Mouse (Mus musculus): ENCODE data around the gene Usp47.

Gene Usp47

DNA sequence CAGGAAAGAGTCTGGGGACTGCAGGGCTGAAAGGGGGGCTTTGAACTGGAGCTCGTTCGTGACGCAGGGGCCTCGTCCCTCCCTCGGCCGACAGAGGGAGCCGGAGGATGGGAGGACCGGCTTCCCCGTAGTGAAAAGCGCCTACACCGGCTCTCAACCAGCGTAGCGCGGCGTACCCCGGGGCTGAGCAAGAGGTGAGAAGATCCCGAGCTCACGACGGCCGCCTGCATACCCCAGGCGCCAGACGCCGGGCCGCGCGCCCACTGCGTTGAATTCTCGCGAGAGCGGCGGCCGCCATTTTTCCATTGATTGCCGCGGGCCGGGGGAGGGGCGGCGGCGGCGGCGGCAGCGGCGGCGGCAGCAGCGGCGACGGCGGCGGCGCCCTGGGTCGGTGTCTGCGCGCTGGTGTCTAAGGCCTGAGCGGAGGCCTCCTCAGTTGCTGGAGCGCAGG is at the start of gene Usp47:
Gene Usp47, plus strand, starts transcription at position 355 of the 451 bp plus-strand sequence.
- in situ Hi-C loops (cut with MboI, MseI), result loop anchor here in 1 of 2 experiments (10.0 kb wide), 1 partner anchor 1122 kb away; no protein-coding TSS in a partner anchor

DNA sequence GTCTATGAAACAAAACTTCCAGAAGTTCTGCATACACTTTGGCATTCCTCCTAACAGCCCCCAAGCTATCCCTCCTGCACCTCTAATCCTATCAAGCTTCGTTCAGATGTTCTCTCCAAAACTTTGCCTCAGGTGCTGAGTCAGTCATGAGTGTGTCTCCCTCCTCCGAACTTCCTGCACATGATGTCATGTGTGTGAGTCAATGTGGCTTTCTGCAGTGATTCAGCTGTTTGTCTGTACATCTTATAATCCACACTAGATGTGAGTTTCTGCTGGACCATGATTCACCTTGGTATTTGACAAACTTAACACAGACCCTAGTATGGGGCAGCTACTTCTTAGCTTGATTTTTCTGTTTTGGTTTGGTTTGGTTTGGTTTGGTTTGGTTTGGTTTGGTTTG is 46.9 kb upstream of the Usp47 start:
- in situ Hi-C loops (cut with MboI, MseI), result no loop called here

DNA sequence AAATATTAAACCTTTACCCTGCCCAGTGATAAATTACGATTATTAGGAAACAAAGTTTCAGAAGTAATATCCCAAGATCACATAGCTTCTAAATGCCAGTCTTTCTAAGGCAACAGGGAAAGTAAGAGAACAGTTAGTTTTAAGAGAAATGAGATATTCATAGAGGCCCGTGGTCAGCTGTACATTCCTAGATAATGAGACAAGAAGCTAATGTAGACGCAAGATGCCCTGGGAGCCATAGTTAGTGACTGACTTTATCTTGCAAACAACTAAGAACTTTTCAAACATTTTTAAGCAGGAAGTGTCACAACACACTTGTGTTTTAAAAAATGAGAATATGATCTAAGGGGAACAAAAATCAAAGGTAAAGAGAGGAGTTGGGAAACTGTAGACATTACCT is 45.4 kb upstream of the Usp47 start:
- in situ Hi-C loops (cut with MboI, MseI), result no loop called here

DNA sequence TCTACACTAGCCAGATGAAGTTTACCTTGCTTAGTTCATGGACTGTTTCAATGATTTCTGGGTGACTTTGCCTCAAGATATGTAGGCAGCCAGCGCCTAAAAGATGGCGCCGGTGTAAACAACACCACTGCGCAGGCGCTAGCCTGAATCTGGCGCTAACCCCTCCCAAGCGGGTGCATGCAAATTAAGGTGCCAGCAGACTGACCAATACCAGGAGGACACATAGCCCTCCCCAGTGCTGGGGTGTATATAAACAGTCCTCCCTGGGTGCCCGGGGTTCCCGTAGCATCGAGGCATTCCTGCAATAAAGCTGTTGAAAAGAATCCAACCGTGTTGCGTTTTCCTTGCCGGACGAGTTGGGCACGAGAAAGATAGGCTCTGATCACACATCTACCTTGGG is 41.0 kb upstream of the Usp47 start:
- in situ Hi-C loops (cut with MboI, MseI), result no loop called here

DNA sequence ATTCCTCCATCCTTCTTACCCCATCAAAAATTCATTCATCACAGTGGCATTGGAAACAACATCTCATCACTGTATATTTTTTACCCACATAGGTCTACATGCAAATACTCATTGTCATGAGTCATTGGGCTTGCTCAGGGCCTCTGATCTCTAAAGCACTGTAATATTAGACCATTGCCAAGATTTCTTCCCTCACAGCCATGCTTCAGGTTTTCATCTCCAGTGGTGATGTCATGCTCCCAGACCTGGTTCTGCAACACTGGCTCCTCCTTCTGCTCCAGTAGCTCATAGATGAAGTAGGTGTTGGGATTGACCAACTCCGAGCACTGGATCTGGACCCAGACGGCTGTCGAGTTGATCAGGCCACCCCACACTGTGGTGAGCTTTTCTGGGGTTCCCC is 38.8 kb upstream of the Usp47 start:
- in situ Hi-C loops (cut with MboI, MseI), result no loop called here

DNA sequence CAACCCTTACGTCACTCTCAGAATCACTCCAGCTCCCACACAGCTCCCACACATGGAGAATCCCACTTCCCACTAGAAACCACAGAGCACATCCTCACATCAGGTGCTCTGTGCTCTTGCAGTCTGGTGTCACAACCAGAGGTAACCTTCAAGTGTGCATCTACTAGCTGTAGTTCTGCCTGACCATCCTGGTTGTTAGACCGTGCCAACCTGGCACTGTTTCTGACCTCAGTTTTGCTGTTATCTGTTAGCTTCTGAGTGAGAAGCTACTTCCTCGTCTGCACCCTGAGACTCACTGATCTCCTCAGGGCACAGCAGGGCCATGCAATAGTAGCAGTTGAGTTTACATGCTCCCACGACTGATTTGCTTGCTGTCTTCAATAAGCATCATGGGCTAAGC is 38.0 kb upstream of the Usp47 start:
- in situ Hi-C loops (cut with MboI, MseI), result no loop called here

DNA sequence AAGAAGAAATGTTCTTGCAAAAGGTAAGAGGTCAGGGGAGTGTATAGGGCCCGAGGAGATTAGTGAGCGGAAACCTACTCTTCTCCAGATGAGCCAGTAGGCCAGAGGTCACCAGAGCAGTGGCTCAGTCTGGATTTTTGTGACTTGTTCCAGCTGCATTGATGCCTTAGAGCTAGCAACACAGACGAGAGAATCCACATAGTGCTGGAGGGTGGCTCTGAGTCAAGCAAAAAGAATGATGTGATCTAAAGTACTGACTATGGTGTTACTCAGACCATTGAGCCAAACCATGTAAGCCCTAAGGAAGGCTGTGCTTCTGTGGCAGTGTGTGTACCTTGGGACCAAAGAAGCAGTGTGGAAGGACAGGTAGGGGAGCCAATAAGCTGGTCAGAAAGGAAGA is 36.4 kb upstream of the Usp47 start:
- in situ Hi-C loops (cut with MboI, MseI), result no loop called here

DNA sequence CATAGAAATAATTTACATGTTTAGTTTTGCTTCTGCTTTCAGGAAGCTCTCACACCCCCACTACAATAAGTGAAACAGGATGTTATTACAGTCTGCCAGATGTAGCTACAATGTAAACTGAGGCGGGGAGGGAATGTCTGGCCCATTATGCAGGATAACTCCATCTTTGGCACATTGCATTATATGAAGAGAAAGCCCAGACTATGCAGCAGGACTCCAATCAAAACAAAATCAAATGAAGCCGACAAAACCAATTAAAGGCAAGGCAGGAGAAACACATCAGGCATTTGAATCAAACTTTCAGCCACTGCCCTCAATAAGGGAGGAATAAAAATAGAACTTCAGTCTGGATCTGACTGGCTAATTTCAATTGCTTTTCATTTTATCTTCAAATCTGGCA is 25.9 kb upstream of the Usp47 start:
- in situ Hi-C loops (cut with MboI, MseI), result no loop called here

DNA sequence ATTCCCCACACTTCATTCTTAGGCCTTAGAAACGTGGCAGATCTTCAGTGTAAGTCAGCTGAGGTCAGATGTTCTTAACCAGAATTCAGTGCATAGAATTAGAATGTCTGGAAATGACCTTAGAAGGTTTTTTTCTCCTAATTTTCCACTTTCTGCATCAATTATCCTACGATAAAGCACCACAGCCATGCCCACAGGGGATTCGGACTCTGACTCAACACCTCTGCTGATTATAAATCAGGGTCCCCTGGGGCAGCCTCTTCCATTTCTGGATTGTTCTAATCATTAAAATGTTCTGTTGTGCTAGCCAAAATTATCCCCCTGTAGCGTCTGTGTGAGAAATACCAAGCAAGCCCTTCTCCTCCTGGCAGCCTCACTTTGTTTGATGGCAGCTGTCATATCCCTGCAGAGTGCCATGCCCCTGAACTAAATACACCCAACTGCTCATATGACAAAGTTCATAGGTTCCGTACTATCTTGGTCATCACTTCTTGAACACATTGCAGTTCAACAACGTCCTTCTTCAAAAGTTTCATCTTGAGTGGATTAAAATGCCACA is 24.8 kb upstream of the Usp47 start:
- in situ Hi-C loops (cut with MboI, MseI), result no loop called here

DNA sequence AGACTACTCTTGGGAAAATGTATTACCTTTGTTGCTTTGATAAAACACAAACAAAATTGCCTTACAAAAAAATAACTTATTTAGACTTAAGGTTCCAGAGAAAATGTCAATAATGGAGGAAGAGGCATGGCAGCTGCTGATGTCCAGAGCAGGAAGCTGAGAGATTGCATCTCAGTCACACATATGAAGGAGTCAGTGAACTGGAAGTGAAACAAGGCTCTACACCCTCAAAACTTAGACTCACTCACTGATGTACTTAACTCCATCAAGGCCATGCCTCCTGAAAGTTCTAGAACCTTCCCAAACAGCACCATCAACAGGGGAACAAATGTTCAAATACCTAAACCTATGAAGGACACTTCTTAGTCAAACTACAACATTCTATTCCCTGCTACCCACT is 23.9 kb upstream of the Usp47 start:
- in situ Hi-C loops (cut with MboI, MseI), result no loop called here

DNA sequence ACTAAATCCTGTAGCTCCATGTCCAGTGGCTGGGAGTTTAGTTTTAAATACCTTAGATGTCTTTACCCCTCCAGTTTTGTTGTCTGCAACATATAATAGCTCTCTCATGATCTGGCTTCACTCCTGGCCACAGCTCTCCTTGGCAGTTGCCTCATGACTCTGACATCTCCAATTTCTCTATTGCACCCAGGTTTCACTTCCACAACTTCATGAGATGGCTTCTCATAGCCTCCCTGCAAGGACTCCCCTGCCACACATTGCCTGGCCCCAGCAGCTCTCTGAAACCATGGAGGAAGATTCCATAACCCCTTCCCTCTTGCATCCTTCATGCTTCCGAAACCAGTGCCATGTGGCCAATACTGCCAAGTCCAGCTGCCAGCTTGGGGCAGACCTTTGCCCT is 23.1 kb upstream of the Usp47 start:
- in situ Hi-C loops (cut with MboI, MseI), result no loop called here

DNA sequence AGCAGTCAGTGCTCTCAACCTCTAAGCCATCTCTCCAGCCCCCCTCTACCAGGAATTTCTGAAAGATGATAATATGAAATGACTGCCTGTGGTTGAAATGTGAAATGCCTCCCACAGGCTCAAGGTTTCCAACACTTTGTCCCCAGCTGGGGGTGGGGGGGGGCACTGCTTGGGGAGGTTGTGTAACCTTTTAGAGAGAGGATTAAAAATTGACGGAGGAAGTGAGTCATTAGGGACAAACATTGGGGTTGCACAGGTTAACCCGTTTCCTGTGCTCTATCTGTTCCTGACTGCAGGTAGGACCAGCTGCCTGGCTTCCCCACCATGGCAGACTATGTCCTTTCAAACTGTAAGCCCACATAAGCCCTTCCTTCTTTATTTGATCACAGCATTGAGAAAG is 12.8 kb upstream of the Usp47 start:
- in situ Hi-C loops (cut with MboI, MseI), result no loop called here

DNA sequence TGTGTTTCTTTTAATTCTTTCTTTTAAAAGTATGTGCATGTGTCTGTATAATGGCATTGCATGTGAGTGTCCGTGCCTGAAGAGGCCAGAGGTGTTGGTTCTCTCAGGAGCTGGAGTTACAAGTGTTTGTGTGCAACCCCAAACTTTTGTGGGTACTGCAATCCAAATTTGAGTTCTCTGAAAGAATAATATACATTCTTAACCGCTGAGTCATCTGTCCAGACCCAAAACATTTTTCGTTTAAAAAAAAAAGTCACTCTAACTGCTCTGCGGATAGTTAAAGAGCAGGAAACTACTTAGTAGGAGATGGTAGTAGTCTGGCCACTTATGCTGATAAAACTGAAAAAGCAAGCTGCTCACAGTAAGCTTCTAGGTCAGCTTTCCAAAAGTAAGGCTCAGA is 12.3 kb upstream of the Usp47 start:
- in situ Hi-C loops (cut with MboI, MseI), result no loop called here

DNA sequence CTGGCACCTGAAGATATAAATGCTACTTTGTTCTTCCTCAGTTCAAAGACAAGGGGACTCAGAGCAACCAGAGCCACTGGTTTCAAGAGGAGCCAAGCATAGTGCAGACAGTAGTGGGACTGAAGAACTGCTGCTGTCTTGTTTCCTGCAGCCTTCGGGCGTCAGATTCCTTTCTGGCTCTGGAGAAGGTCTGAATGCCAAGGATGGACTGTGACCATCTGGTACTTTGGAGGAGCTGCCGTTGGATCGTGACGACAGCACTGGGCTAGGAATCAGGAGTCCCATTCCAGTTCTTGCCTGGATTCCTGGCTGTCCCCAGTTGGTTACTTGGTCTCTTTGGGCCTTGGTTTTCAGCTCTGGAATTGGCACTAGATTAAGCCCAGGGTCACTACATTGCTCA is 11.2 kb upstream of the Usp47 start:
- in situ Hi-C loops (cut with MboI, MseI), result no loop called here

DNA sequence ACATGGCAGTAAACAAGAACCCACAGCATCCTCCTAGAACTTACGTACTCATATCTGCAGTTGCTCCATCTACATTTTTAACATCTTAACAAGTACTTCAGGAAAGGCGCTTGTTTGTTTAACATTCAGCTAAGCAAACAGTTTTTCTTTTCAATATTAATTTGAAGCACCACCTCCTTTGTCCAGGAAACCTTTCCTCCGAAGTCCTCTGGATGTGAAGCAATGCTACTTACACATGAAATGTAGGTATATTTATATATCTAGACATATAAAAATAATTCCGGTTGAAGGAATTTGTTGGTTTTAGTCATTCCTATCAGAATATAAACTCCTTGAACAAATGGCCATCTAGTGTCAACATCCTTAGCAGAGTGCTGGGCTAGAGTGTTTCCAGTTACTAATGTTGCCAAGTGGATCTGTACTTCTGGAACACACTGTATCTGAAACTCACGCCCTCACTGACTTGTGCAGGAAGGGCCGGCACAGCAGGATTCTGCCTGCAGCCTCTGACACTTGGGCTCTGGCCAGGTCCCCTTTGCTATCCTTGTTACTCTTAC is 10.6 kb upstream of the Usp47 start:
- in situ Hi-C loops (cut with MboI, MseI), result no loop called here

DNA sequence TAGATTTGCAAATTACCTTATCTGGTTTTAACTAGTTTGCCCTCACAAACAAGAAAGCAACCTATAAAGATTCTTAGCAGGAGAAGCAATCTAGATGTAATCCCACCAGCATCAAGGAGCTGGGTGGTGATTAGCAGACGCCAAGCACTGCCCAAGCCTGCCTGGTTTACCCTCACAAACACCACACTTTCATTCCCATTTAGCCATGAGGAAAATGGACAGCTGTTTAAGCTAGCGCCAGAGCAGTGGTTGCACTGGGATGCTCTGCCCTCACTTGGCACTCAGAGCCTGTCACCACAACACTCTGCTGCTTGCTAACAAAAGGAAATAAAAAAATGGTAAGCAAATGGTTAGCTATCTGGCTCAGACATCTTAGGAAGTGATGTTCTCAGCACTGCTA is 9.2 kb upstream of the Usp47 start:
- in situ Hi-C loops (cut with MboI, MseI), result no loop called here

DNA sequence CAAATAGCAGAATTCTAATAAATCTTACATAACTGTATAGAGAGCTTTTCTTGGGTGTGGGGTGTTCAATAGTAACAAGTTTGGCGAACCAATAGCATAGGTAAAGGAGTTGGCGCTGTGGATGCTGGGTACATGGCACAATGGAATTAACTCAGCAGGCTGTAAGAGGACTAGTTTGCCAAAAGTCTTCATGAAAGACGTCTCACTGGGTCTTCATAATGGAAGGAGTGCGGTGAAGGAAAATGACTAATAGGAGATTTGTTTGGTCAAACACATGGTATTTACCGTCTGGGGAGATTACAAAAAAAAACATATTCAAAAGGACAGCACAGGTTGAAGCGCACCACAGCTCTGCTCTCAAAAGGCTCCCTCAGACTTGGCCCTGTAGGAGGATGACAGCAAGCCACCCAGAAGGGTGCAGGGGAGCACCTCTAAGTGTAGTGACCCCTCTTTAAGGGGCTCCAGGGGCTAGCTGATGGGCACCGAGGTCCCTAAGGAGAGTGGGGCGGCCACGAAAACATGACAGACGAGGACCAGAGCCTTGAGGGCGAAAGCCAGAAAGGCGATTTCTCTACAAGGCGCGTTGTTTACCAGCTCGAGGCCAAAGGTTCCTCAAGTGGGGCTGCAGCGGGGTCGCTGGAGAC is 676 bp upstream of the Usp47 start:
- in situ Hi-C loops (cut with MboI, MseI), result loop anchor here in 1 of 2 experiments (10.0 kb wide), 1 partner anchor 1122 kb away; no protein-coding TSS in a partner anchor

DNA sequence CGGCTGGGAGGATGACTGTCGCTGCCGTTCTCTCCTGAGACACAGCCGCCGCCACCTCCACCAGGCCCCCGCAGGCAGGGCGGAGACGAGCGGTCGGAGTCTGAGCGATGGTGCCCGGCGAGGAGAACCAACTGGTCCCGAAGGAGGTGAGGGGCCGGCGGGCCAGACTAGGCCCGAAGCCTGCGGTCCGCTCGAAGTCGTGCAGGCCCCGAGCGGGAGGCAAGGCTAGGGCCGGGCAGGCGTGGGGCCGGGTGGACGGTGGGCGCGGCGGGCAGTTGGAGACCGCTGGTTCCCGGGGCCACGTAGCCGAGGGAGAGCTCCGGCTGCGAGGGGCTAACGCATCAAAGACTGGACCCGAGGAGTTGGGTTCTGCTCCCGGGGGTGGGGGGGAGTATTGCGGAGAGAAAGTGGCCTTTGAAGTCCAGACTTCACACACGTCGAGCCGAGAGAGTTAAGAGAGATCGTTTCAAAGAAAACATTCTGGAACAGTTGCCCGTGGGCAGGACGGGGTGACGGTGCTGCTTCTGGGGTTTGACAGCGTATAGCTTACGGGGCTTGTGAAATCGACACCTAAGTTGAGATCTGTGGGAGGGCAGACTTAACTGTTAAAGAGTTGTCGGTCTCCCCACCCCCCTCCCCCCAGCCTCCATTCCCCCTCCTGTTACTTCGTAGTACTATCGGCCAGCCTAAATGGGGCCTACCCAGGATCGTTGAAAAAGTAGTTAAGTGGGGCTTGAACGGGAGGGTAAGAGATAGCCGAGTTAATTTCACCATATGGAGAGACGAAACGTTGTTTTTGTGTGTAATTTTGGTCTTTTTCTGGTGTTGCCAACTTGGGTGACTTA is 519 bp downstream of the Usp47 start:
- in situ Hi-C loops (cut with MboI, MseI), result loop anchor here in 1 of 2 experiments (10.0 kb wide), 1 partner anchor 1121 kb away; no protein-coding TSS in a partner anchor

DNA sequence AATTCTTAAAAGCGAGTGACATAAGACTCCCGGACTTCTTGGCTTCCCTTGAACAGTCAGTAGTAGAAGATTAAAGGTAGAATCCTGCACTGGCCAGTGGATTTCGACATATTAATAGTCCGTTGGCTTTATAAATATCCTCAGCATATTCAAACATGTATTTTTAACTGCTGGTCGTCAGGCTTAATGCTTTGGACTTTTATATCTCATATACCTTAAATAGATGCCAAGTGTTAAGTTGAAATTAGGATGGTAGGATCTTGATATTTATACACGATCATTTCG is 1.1 kb downstream of the Usp47 start:
- in situ Hi-C loops (cut with MboI, MseI), result loop anchor here in 1 of 2 experiments (10.0 kb wide), 1 partner anchor 1120 kb away; no protein-coding TSS in a partner anchor

DNA sequence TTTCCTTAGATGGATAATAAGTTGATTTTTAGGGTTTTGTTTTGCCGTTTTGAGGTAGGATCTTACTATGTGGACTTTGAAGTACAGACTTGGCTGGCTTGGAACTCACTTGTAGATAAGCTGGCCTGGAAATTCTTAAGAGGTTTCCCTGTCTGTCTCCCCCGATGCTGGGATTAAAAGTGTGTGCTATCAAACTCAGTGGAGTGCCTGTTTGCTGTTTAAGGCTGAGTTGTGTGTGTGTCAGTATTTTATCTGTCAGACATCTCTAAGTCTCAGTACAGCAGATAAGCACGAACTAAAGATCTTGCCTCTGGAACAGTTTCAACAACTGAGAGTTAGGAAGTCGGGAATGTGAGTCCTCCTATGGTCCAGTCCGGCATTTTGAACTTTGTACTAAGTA is 1.6 kb downstream of the Usp47 start:
- in situ Hi-C loops (cut with MboI, MseI), result loop anchor here in 1 of 2 experiments (10.0 kb wide), 1 partner anchor 1120 kb away; no protein-coding TSS in a partner anchor

DNA sequence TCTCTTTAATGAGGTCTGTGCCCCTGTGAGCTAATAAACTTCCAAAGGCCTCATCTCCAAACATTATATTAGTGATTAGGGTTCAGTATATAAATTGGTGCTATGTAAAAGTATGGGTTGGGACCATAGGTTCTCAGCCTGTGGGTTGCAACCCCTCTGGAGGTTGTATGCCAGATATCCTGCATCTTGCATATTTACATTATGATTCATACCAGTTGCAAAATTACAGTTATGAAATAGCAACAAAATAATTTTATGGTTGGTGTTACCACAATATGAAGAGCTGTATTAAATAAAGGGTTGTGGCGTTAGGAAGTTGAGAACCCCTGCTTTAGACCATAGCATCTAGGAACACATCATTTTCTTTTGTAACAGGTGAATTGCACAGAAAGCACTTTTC is 7.3 kb downstream of the Usp47 start:
- in situ Hi-C loops (cut with MboI, MseI), result no loop called here

DNA sequence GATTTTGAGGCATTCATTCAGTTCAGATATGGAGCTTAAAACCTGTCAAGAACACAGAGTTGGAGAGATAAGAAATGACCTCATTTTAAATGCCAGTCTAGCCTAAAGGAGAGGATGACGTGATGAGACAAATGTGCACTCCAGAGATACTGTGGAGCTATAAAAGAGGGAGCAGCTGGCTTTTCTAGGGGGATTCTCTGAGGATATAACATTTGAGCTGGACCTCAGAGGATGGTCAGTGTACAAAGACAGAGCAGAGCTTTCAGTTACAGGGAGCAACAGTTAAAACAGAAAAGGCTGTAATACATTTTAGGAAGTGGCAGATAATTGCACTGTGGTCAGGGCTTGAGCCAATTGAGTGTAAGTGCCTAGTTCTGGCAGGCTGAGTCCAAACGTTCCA is 12.5 kb downstream of the Usp47 start:
- in situ Hi-C loops (cut with MboI, MseI), result no loop called here

All from T-helper 17 cell (primary cell).